Mouse (Mus musculus) adrenal gland, adult (tissue): ENCODE measurements around the gene Gm13691.
"Not testable (repeated sequence)": the region's sequence is repeated elsewhere in the genome, so short reads cannot be mapped to it uniquely, and the experiment has no call there.

Experiments
- DNase-seq, 2 experiments: peaks; one replicate each; pipeline ENCODE4 v3.0.0; 2022 to 2023; ENCODE audit warnings: low spot score in 1 of 2; ENCODE audit not compliant: inconsistent age in 2 of 2

Gene Gm13691

DNA sequence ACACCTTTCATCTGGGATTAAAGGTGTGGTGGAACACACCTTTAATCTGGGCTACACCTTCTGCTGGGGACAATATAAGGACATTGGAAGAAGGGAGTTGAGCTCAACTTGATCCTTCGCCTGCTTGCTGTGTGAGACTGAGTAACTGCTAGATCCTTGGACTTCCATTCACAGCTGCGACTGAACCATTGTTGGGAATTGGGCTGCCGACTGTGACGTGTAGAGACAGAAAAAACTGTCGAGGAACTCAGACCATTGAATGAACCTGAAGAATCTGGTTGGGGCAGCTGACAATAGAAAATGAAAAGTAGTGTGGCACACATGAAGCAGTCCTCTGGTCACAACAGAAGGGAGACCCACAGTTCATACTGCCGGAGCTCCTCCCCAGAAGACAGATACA is at the start of gene Gm13691:
TSS of gene Gm13691 (plus strand) at position 301 of the 400 bp plus-strand sequence.
- DNase-seq, result not testable (repeated sequence)

DNA sequence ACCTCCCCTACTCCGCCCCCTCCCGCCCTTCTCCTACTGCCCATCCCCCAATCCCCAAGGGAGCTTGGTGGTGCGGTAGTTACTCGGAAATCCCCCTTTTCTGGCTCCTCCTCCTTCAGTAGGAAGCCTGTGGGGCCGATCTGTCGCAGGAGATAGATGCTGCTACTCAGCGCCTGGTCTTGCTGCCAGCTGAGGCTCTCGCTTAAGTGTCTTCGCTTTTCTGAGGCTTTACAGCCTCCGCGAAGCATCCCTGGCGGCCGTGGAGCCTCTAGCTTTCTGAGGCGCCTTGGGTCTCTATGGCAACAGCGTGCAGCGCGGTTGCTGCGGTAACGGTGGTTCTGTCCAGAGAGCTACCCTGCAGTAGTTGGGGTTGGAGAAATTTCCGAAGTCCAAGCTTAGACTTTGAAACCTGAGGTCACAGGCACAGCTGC is 49.4 kb upstream of the Gm13691 start, which contains the start of gene Zswim2:
TSS of gene Zswim2 (minus strand) at position 298 of the 431 bp plus-strand sequence.
- peak; percentile 7 to 29 for DNase-seq

DNA sequence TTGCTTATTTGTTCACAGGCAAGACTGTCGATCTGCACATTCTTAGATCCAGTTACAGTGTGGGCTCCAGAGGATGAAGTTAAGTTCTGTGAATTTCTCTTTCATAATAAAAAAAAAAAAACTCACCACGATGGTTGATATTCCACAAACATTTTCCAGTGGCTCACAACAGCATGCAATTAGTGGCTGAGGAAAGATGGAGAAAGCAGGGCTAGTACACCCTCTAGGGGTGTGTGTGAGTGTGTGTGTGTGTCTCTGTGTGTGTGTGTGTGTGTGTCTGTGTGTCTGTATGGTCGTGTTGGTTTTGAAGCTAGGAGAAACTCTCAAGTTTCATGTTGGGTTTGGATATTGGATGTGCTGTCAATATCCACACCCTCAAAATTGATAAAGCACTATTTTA is 49.0 kb upstream of the Gm13691 start:
- DNase-seq, result no peak

DNA sequence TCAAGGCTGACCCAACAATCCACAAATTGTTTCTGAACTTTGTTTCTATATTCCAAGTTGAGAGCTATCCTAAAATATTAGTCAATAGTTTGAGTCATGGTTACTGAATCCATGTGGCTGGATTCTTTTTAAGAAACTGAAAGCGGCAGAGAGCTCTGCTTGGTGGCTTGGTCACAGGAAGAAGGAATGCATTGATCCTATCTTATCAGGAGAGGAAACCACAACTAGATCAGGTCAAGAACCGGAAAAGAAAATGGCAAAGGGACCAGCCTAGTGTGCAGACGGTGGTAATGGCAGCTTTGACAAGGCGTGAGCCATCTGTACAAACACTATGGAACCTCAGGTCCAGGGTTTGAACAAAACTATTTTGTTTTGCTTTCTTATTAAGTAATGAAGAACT is 48.6 kb upstream of the Gm13691 start:
- DNase-seq, result no peak

DNA sequence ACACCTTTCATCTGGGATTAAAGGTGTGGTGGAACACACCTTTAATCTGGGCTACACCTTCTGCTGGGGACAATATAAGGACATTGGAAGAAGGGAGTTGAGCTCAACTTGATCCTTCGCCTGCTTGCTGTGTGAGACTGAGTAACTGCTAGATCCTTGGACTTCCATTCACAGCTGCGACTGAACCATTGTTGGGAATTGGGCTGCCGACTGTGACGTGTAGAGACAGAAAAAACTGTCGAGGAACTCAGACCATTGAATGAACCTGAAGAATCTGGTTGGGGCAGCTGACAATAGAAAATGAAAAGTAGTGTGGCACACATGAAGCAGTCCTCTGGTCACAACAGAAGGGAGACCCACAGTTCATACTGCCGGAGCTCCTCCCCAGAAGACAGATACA is 35.0 kb upstream of the Gm13691 start, which contains the start of gene Gm13698:
TSS of gene Gm13698 (plus strand) at position 301 of the 400 bp plus-strand sequence.
- not testable (repeated sequence) for DNase-seq

DNA sequence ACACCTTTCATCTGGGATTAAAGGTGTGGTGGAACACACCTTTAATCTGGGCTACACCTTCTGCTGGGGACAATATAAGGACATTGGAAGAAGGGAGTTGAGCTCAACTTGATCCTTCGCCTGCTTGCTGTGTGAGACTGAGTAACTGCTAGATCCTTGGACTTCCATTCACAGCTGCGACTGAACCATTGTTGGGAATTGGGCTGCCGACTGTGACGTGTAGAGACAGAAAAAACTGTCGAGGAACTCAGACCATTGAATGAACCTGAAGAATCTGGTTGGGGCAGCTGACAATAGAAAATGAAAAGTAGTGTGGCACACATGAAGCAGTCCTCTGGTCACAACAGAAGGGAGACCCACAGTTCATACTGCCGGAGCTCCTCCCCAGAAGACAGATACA is 29.1 kb upstream of the Gm13691 start, which contains the start of gene Gm13693:
TSS of gene Gm13693 (plus strand) at position 301 of the 400 bp plus-strand sequence.
- DNase-seq, result not testable (repeated sequence)

DNA sequence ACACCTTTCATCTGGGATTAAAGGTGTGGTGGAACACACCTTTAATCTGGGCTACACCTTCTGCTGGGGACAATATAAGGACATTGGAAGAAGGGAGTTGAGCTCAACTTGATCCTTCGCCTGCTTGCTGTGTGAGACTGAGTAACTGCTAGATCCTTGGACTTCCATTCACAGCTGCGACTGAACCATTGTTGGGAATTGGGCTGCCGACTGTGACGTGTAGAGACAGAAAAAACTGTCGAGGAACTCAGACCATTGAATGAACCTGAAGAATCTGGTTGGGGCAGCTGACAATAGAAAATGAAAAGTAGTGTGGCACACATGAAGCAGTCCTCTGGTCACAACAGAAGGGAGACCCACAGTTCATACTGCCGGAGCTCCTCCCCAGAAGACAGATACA is 23.3 kb upstream of the Gm13691 start, which contains the start of gene Gm13695:
TSS of gene Gm13695 (plus strand) at position 301 of the 400 bp plus-strand sequence.
- not testable (repeated sequence) for DNase-seq

DNA sequence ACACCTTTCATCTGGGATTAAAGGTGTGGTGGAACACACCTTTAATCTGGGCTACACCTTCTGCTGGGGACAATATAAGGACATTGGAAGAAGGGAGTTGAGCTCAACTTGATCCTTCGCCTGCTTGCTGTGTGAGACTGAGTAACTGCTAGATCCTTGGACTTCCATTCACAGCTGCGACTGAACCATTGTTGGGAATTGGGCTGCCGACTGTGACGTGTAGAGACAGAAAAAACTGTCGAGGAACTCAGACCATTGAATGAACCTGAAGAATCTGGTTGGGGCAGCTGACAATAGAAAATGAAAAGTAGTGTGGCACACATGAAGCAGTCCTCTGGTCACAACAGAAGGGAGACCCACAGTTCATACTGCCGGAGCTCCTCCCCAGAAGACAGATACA is 17.5 kb upstream of the Gm13691 start, which contains the start of gene Gm13696:
TSS of gene Gm13696 (plus strand) at position 301 of the 400 bp plus-strand sequence.
- not testable (repeated sequence) for DNase-seq

DNA sequence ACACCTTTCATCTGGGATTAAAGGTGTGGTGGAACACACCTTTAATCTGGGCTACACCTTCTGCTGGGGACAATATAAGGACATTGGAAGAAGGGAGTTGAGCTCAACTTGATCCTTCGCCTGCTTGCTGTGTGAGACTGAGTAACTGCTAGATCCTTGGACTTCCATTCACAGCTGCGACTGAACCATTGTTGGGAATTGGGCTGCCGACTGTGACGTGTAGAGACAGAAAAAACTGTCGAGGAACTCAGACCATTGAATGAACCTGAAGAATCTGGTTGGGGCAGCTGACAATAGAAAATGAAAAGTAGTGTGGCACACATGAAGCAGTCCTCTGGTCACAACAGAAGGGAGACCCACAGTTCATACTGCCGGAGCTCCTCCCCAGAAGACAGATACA is 11.7 kb upstream of the Gm13691 start, which contains the start of gene Gm13694:
TSS of gene Gm13694 (plus strand) at position 301 of the 400 bp plus-strand sequence.
- DNase-seq, result not testable (repeated sequence)

DNA sequence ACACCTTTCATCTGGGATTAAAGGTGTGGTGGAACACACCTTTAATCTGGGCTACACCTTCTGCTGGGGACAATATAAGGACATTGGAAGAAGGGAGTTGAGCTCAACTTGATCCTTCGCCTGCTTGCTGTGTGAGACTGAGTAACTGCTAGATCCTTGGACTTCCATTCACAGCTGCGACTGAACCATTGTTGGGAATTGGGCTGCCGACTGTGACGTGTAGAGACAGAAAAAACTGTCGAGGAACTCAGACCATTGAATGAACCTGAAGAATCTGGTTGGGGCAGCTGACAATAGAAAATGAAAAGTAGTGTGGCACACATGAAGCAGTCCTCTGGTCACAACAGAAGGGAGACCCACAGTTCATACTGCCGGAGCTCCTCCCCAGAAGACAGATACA is 5.9 kb upstream of the Gm13691 start, which contains the start of gene Gm13697:
TSS of gene Gm13697 (plus strand) at position 301 of the 400 bp plus-strand sequence.
- not testable (repeated sequence) for DNase-seq

DNA sequence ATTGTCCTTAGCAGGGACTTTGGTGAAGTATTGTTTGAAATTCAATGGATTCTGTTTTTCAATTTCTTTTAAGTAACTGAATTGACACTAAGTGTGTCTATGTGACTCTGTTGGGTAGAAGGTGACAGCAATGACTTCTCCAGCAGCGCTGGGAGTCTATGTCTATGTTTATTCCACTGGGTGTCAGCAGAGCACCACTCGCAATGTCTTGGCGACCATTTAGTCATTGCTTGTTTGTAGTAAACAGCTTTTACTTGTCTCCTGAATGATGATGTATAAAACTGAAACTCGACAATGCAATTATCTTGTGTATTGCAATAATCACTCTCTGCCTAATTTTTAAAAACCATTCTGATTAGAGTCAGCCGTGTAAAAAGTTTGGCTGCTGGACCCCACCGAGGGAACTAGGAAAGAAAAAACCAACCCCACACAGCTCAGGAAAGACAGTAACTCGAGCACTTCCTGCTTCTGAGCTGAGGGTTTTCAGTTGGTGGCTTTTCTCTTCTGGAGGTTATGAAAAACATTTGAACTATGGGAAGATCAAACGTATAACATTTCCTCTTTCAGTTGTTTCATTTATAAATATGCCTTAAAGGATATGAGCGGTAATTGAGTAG is 3.4 kb downstream of the Gm13691 start:
- DNase-seq, result peak in 1 of 2 experiments; percentile 50

DNA sequence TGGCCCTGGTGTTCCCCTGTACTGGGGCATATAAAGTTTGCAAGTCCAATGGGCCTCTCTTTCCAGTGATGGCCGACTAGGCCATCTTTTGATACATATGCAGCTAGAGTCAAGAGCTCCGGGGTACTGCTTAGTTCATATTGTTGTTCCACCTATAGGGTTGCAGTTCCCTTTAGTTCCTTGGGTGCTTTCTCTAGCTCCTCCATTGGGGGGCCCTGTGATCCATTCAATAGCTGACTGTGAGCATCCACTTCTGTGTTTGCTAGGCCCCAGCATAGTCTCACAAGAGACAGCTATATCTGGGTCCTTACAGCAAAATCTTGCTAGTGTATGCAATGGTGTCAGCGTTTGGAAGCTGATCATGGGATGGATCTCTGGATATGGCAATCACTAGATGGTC is 4.2 kb downstream of the Gm13691 start:
- DNase-seq, result not testable (repeated sequence)

DNA sequence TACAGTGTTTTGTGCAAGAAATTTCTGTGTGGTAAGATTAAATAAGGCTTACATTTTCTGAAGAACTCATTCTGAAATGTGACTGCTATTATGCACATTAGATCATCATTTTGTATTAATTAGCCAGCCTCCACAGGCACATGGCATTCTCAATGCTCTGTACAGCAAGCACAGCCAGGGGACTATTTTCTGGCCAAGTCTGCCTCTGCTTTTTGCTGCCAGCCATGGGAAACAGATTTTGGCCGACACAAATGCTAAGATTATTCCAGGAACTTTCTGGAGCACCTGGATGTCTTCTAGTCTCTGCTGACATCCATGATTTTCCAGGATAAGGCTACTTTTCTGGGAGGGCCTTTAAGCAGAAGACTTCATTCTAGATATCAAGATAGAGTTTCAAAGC is 18.6 kb downstream of the Gm13691 start:
- DNase-seq, result no peak

DNA sequence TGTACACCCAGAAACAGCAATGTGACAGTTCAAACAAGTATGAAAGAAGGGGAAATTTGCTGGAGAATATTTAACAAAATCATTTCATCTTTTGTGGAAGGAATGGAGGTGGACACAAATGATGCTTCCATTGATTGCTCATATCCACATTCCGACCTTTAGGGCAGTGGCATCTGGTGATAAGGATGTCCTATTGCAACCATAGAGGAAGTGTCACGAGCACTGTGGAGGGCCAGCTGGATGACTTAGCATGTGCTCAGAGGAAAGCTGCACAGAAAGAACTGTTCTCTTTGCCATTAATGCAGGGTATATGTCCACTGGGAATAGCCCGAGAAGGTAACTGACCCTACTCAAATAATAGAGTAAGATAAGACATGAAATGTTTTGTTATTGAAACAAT is 19.5 kb downstream of the Gm13691 start:
- DNase-seq, result no peak

DNA sequence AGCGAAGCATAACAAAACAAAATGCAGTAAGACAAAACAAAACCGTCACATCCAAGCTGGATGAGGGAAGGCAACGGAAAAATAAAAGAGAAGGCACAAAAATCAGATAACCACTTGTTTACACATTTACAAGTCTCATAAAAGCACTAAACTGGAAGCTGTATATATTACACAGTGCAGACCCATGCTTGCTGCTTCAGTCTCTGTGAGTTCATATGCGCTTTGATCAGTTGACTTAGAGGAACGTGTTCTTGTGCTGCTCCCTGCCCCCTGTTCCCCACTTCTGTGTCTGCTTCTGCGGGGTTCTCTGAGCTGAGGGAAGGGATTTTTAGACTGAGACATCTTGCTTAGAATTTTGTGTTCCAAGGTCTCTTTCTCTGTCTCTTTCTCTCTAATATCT is 24.2 kb downstream of the Gm13691 start:
- no peak for DNase-seq

DNA sequence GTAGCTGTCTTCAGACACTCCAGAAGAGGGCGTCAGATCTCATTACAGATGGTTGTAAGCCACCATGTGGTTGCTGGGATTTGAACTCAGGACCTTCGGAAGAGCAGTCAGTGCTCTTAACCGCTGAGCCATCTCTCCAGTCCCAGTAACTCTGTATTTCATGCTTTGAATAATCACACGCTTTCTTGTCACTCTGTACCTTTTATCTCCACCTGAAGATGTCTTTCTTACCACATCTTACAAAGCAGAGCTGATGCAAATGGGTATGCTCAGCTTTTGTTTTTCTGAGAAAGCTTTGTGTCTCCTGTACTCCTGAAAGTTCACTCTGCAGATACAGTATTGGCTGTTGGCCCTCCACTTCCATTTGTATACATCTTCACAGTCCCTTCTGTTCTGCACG is 25.9 kb downstream of the Gm13691 start:
- not testable (repeated sequence) for DNase-seq

DNA sequence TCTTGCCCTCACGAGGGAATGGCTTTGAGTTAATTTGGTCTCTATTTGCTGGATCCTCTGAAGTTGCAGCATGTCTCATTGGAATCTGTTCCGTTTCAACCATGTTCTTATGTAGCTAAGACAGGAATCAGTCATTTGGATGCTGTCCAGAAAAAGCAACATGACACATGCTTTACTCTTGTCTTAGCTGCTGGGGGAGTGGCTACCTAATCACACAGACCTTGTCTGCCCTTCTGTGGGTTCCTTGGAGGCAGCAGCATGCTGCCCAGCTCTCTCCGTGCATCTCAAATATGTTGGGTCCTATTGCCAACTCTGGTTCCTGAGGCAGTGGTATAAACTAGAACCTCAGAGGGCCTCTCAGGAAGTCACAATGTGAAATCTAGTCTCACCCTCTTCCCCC is 28.0 kb downstream of the Gm13691 start:
- peak in 1 of 2 experiments; percentile 23 for DNase-seq

DNA sequence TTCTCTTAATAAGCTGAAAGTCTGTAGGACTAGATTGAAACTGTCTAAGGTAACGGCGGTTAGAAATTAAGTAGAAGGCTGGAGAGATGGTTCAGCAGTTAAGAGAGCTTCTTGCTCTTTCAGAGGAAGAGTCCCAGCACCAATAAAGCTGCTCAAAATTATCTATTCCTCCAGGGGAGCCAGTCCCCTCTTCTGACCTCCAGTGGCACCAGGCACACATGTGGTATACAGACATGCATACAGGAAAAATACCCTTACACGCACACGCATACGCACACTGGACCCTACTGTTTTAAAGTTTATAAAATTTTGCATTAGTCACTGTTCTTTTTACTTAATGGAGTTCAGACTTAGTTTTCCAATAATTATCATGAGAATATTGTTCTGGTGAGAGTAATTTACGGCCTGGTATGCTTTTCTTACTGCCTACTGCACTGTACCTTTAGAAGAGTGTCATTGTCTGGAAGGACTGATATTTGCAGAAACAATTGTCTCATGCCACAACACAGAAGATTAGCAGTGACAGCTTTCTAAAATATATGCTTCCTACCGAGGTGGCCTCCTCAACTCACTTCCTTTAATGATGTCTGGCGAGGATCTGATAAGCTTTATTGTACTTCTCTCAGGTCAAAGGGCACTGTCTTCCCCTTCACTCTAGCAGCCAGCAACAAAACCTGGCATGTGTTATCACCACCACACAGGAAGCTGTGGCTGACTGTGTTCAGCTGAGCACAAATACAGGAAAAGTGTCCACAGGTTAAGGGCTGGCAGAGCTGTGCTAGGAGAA is 29.4 kb downstream of the Gm13691 start:
- DNase-seq, result peak; percentile 36 to 56

DNA sequence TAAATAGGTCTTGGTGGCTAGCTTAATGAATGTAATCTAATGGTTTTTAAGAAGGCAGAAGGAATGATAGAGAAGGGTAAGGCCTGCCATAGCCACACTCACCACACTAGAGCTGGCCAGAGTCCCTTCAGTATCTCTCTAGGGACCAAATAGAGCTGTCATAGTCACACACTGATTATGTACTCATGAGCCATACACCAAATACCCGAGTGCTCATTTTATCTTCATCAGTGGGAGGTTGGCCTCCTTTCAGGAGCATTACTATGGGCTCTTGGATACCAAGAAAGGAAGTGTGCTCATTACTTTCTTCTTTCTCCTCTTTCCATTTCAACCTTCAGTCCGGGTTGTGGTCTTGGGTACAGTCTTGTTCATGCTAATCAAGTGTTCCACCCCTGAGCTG is 31.6 kb downstream of the Gm13691 start:
- no peak for DNase-seq

DNA sequence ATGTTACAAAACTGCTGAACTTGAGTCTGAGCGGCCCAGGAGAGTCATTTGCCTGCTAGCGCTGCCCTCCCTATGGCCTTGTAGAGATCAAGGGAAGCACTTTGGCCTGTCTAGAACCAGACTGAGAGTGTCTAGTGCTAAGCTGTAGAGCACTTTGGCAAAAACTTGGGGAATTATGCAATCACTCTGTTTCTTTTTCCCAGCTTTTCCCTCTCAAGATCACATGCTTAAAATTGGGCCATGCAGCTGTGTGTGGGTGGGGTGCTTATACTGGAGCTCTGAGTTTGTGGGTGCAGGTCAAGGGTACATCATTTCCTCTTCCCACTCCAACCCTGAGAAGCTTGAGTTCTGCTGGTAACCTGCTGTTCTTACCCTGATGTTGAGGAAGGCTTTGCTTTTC is 32.6 kb downstream of the Gm13691 start:
- DNase-seq, result peak in 1 of 2 experiments; percentile 50

DNA sequence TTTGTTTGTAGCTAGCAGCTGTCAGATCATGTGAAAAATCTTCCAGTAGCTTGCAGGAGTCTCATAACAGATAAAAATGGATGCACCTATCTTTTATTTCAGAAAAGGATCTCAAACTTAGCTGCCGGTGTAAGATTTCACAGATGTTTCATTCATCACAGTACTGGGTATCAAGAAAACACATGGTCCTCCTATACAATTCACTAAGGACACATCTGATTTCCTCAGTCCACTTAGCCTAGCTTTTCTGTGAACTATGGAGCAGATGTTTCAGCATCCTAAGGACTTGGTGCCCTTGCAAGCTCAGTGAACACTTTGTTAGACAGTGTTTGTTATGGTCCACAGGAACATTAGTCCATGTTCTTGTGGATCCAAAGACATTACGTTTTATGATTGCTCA is 33.0 kb downstream of the Gm13691 start:
- no peak for DNase-seq

DNA sequence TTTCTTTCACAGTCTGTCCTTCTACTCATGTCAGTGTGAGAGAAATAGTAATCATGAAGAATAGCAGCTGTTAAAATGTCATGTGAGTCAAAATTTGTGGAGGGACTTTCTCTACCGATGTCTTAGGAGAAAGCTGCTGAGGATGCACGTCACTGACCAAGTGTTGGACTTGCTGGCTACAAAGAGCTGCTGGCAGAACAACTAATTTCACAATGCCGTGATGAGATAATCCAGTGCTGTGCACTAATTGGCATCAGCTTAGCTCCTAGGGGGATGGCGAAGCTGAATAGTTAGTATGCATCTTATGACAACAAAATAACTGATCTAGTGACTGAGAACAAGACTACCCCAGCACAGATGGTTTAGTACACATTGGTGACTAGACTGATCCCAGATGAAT is 34.9 kb downstream of the Gm13691 start:
- DNase-seq, result no peak
